Mouse (Mus musculus) ovary, postnatal 14 days (tissue): ENCODE data around the gene Rfx3.
A peak's percentile ranks its signal among the peaks of the same experiment; 100 is the strongest.

Experiments
- DNase-seq: peaks from one replicate; pipeline ENCODE4 v3.0.0; 2022; ENCODE audit warnings: low spot score

The Rfx3 gene

GRCm38 (mm10) chr19:28010471-28011395 lies at the start of gene Rfx3:
TSS of gene Rfx3 (minus strand) at chr19:28011166.
- peak; percentile 19 for DNase-seq

- DNase-seq: no peak
Observed at GRCm38 (mm10) chr19:28052058-28052457, 41.1 kb upstream of the Rfx3 start.

- DNase-seq: no peak
Observed at GRCm38 (mm10) chr19:28051571-28051970, 40.6 kb upstream of the Rfx3 start.

GRCm38 (mm10) chr19:28049280-28049679 lies 38.3 kb upstream of the Rfx3 start:
- DNase-seq: no peak

- DNase-seq: no peak
Observed at GRCm38 (mm10) chr19:28046806-28047205, 35.8 kb upstream of the Rfx3 start.

- DNase-seq: no peak
Observed at GRCm38 (mm10) chr19:28044950-28045349, 34.0 kb upstream of the Rfx3 start.

GRCm38 (mm10) chr19:28011718-28012499 lies 943 bp upstream of the Rfx3 start:
- DNase-seq: peak; percentile 64

- DNase-seq: peak; percentile 89
Observed at GRCm38 (mm10) chr19:28011396-28011717, 391 bp upstream of the Rfx3 start.

GRCm38 (mm10) chr19:28009587-28010281 lies 1.2 kb downstream of the Rfx3 start:
- no peak for DNase-seq

GRCm38 (mm10) chr19:28004190-28004589 lies 6.8 kb downstream of the Rfx3 start:
- DNase-seq: no peak

GRCm38 (mm10) chr19:28003474-28003873 lies 7.5 kb downstream of the Rfx3 start:
- no peak for DNase-seq

- DNase-seq: no peak
Observed at GRCm38 (mm10) chr19:28002708-28003107, 8.3 kb downstream of the Rfx3 start.

GRCm38 (mm10) chr19:27992800-27993199 lies 18.2 kb downstream of the Rfx3 start:
- DNase-seq: no peak

GRCm38 (mm10) chr19:27988746-27989145 lies 22.2 kb downstream of the Rfx3 start:
- no peak for DNase-seq

- DNase-seq: no peak
Observed at GRCm38 (mm10) chr19:27967590-27967989, 43.4 kb downstream of the Rfx3 start.

- DNase-seq: no peak
Observed at GRCm38 (mm10) chr19:27961271-27961670, 49.7 kb downstream of the Rfx3 start.

GRCm38 (mm10) chr19:27935453-27935852 lies 75.5 kb downstream of the Rfx3 start:
- no peak for DNase-seq

GRCm38 (mm10) chr19:27931136-27931535 lies 79.8 kb downstream of the Rfx3 start:
- DNase-seq: no peak

- DNase-seq: no peak
Observed at GRCm38 (mm10) chr19:27926378-27926777, 84.6 kb downstream of the Rfx3 start.

- DNase-seq: no peak
Observed at GRCm38 (mm10) chr19:27919040-27919439, 91.9 kb downstream of the Rfx3 start.

- DNase-seq: no peak
Observed at GRCm38 (mm10) chr19:27916446-27916845, 94.5 kb downstream of the Rfx3 start.

- no peak for DNase-seq
Observed at GRCm38 (mm10) chr19:27906976-27907375, 104.0 kb downstream of the Rfx3 start.

- no peak for DNase-seq
Observed at GRCm38 (mm10) chr19:27905976-27906375, 105.0 kb downstream of the Rfx3 start.
